Mouse (Mus musculus): ENCODE measurements around the gene Uhrf1. TPM values are rescaled to one million over a fixed set of nuclear protein-coding genes. Genes with fewer than 3 reads are reported as not detected.

Uhrf1 gene
- polyA plus RNA-seq, 1 experiment: 16.3 TPM

- Histone ChIP-seq H3K36me3 (ENCODE audit: control insufficient read depth, insufficient read depth, low read length) (peaks cover 7% of the 10 kb centered on the region; the same call in 1 of the 2 replicates), H3K27ac (ENCODE audit: insufficient read depth, low read depth, low read length) (no peak overlapping the region), H3K4me1 (ENCODE audit: control insufficient read depth, insufficient read depth, insufficient read length, low read length) (peaks cover 10% of the 10 kb centered on the region), H3K27me3 (ENCODE audit: control insufficient read depth, insufficient read depth, low read length) (no peaks in the 10 kb centered on the region), H3K4me3 (ENCODE audit: low read depth, low read length) (no peak overlapping the region)
- TF ChIP-seq CTCF (IDR thresholded peaks at IDR 0.05; ENCODE audit: extremely low read depth, insufficient read length, insufficient replicate concordance, low read depth, low read length): no peak
- TF ChIP-seq POLR2A (IDR thresholded peaks at IDR 0.05; ENCODE audit: low read depth, low read length): no peak
- 87% methylated on average over 15 of the region's 15 CpGs for WGBS
Observed at GRCm38 (mm10) chr17:56309191-56309945, 6.2 kb downstream of the Uhrf1 start.

- H3K4me3 ChIP-seq (ENCODE audit: low read depth, low read length): no peak overlapping the region
- TF ChIP-seq CTCF (IDR thresholded peaks at IDR 0.05; ENCODE audit: extremely low read depth, insufficient read length, insufficient replicate concordance, low read depth, low read length): no peak
- no peak for TF ChIP-seq POLR2A (IDR thresholded peaks at IDR 0.05; ENCODE audit: low read depth, low read length)
- WGBS: 73% methylated on average over 3 of the region's 3 CpGs
- no peak overlapping the region for H3K27ac ChIP-seq (ENCODE audit: insufficient read depth, low read depth, low read length)
- no peaks in the 10 kb centered on the region; the same call in 1 of the 2 replicates for H3K36me3 ChIP-seq (ENCODE audit: control insufficient read depth, insufficient read depth, low read length)
- no peaks in the 10 kb centered on the region for H3K27me3 ChIP-seq (ENCODE audit: control insufficient read depth, insufficient read depth, low read length)
- peaks cover 8% of the 10 kb centered on the region; the same call in 1 of the 2 replicates for H3K4me1 ChIP-seq (ENCODE audit: control insufficient read depth, insufficient read depth, insufficient read length, low read length)
Observed at GRCm38 (mm10) chr17:56324419-56324818, 21.3 kb downstream of the Uhrf1 start.

- Histone ChIP-seq H3K4me3 (ENCODE audit: low read depth, low read length) (peak within 1 kb of the TSS; percentile 79), H3K27me3 (ENCODE audit: control insufficient read depth, insufficient read depth, low read length) (no peaks in the 10 kb centered on the region), H3K27ac (ENCODE audit: insufficient read depth, low read depth, low read length) (peak within 1 kb of the TSS; percentile 48), H3K36me3 (ENCODE audit: control insufficient read depth, insufficient read depth, low read length) (no peaks in the 10 kb centered on the region; the same call in 1 of the 2 replicates), H3K4me1 (ENCODE audit: control insufficient read depth, insufficient read depth, insufficient read length, low read length) (peaks cover 8% of the 10 kb centered on the region; the same call in 1 of the 2 replicates)
- WGBS: under 1% methylated on average over 57 of the region's 57 CpGs
- TF ChIP-seq CTCF (IDR thresholded peaks at IDR 0.05; ENCODE audit: extremely low read depth, insufficient read length, insufficient replicate concordance, low read depth, low read length) (no peak), POLR2A (IDR thresholded peaks at IDR 0.05; ENCODE audit: low read depth, low read length) (peak; percentile 87)
Observed at GRCm38 (mm10) chr17:56325450-56326152, 22.5 kb downstream of the Uhrf1 start, which contains the start of gene Kdm4b. Gene Kdm4b (plus strand): TSS chr17:56326062.

- WGBS: 1% methylated on average over 63 of the region's 67 CpGs
- peaks cover 8% of the 10 kb centered on the region; the same call in 1 of the 2 replicates for H3K4me1 ChIP-seq (ENCODE audit: control insufficient read depth, insufficient read depth, insufficient read length, low read length)
- H3K4me3 ChIP-seq (ENCODE audit: low read depth, low read length): peak overlapping the region; percentile 79
- no peaks in the 10 kb centered on the region for H3K27me3 ChIP-seq (ENCODE audit: control insufficient read depth, insufficient read depth, low read length)
- H3K27ac ChIP-seq (ENCODE audit: insufficient read depth, low read depth, low read length): peak overlapping the region; percentile 45
- no peak for TF ChIP-seq CTCF (IDR thresholded peaks at IDR 0.05; ENCODE audit: extremely low read depth, insufficient read length, insufficient replicate concordance, low read depth, low read length)
- TF ChIP-seq POLR2A (IDR thresholded peaks at IDR 0.05; ENCODE audit: low read depth, low read length): no peak
- H3K36me3 ChIP-seq (ENCODE audit: control insufficient read depth, insufficient read depth, low read length): no peaks in the 10 kb centered on the region; the same call in 1 of the 2 replicates
Observed at GRCm38 (mm10) chr17:56326153-56327147, 23.3 kb downstream of the Uhrf1 start.

GRCm38 (mm10) chr17:56329267-56329666 lies 26.1 kb downstream of the Uhrf1 start:
- Histone ChIP-seq H3K27me3 (ENCODE audit: control insufficient read depth, insufficient read depth, low read length) (no peaks in the 10 kb centered on the region), H3K36me3 (ENCODE audit: control insufficient read depth, insufficient read depth, low read length) (no peaks in the 10 kb centered on the region), H3K27ac (ENCODE audit: insufficient read depth, low read depth, low read length) (no peak overlapping the region), H3K4me1 (ENCODE audit: control insufficient read depth, insufficient read depth, insufficient read length, low read length) (peaks cover 8% of the 10 kb centered on the region; the same call in 1 of the 2 replicates), H3K4me3 (ENCODE audit: low read depth, low read length) (no peak overlapping the region)
- TF ChIP-seq POLR2A (IDR thresholded peaks at IDR 0.05; ENCODE audit: low read depth, low read length): no peak
- no peak for TF ChIP-seq CTCF (IDR thresholded peaks at IDR 0.05; ENCODE audit: extremely low read depth, insufficient read length, insufficient replicate concordance, low read depth, low read length)

- Histone ChIP-seq H3K4me1 (ENCODE audit: control insufficient read depth, insufficient read depth, insufficient read length, low read length) (peaks cover 6% of the 10 kb centered on the region; the same call in 1 of the 2 replicates), H3K36me3 (ENCODE audit: control insufficient read depth, insufficient read depth, low read length) (no peaks in the 10 kb centered on the region), H3K4me3 (ENCODE audit: low read depth, low read length) (no peak overlapping the region), H3K27ac (ENCODE audit: insufficient read depth, low read depth, low read length) (no peak overlapping the region), H3K27me3 (ENCODE audit: control insufficient read depth, insufficient read depth, low read length) (no peaks in the 10 kb centered on the region)
- TF ChIP-seq POLR2A (IDR thresholded peaks at IDR 0.05; ENCODE audit: low read depth, low read length): no peak
- TF ChIP-seq CTCF (IDR thresholded peaks at IDR 0.05; ENCODE audit: extremely low read depth, insufficient read length, insufficient replicate concordance, low read depth, low read length): no peak
- WGBS: 67% methylated on average over 3 of the region's 3 CpGs
Observed at GRCm38 (mm10) chr17:56330345-56330744, 27.2 kb downstream of the Uhrf1 start.

Data from small intestine, adult 2 months (tissue).